Mouse (Mus musculus): ENCODE measurements around the gene Gm12845. TPM values are rescaled to one million over a fixed set of nuclear protein-coding genes. Genes with fewer than 3 reads are reported as not detected.

The Gm12845 gene
- polyA plus RNA-seq, 1 experiment: not detected

Other genes with a start within 250 kb of the Gm12845 start
- gene Rnf220, start 227.4 kb upstream of the Gm12845 start, polyA plus RNA-seq (2012; rRNA removed): 60.9 and 63.4 TPM in 2 replicates
- 44.1 and 49.2 TPM in 2 replicates for gene Eri3, start 174.0 kb upstream of the Gm12845 start, polyA plus RNA-seq (2012; rRNA removed)
- 16.2 and 17.1 TPM in 2 replicates for gene Dmap1, start 42.1 kb upstream of the Gm12845 start, polyA plus RNA-seq (2012; rRNA removed)
- 0.04 TPM in 2 replicates for gene Klf17, start 41.2 kb downstream of the Gm12845 start, polyA plus RNA-seq (2012; rRNA removed)
- gene Slc6a9, start 110.1 kb downstream of the Gm12845 start, polyA plus RNA-seq (2012; rRNA removed): 15.7 and 22.3 TPM in 2 replicates
- 1.3 and 1.6 TPM in 2 replicates for gene Ccdc24, start 148.1 kb downstream of the Gm12845 start, polyA plus RNA-seq (2012; rRNA removed)
- 6.2 and 6.8 TPM in 2 replicates for gene B4galt2, start 159.1 kb downstream of the Gm12845 start, polyA plus RNA-seq (2012; rRNA removed)
- 364 and 392 TPM in 2 replicates for gene Atp6v0b, start 162.9 kb downstream of the Gm12845 start, polyA plus RNA-seq (2012; rRNA removed)
- gene Dph2, start 167.6 kb downstream of the Gm12845 start, polyA plus RNA-seq (2012; rRNA removed): 13.4 and 15.2 TPM in 2 replicates
- gene Ipo13, start 190.6 kb downstream of the Gm12845 start, polyA plus RNA-seq (2012; rRNA removed): 41.0 and 42.9 TPM in 2 replicates
- 1.2 and 1.3 TPM in 2 replicates for gene Artn, start 205.4 kb downstream of the Gm12845 start, polyA plus RNA-seq (2012; rRNA removed)